Mouse (Mus musculus) forebrain, embryonic 13.5 days (tissue): ENCODE data around the gene Lysmd4. TPM values are rescaled to one million over a fixed set of nuclear protein-coding genes. Genes with fewer than 3 reads are reported as not detected.
"Not testable (repeated sequence)": the region's sequence is repeated elsewhere in the genome, so short reads cannot be mapped to it uniquely, and the experiment has no call there.

ENCODE experiments used
- ATAC-seq: fragments of 200-750 bp; cut with Nextera tagmentation; 2 replicates; pipeline ENCODE4 v1.8.0; 2017
- H3K27ac ChIP-seq: fragments of 300-500 bp; sonication (generic); 2 replicates; pipeline ENCODE4 v1.5.1; 2015; ENCODE audit warnings: inconsistent platforms, mild to moderate bottlenecking, moderate library complexity
- H3K27me3 ChIP-seq: fragments of 300-500 bp; sonication (generic); 2 replicates; pipeline ENCODE4 v1.6.1; 2015; ENCODE audit warnings: mild to moderate bottlenecking, inconsistent platforms
- H3K36me3 ChIP-seq: fragments of 300-500 bp; sonication (generic); 2 replicates; pipeline ENCODE4 v1.6.1; 2015; ENCODE audit warnings: mild to moderate bottlenecking, inconsistent platforms; ENCODE audit not compliant: poor library complexity, severe bottlenecking
- H3K4me1 ChIP-seq: fragments of 300-500 bp; sonication (generic); 2 replicates; pipeline ENCODE4 v1.6.1; 2015; ENCODE audit warnings: inconsistent platforms
- H3K4me2 ChIP-seq: fragments of 300-500 bp; sonication (generic); 2 replicates; pipeline ENCODE4 v1.6.1; 2015; ENCODE audit warnings: inconsistent platforms, mild to moderate bottlenecking, moderate library complexity
- H3K4me3 ChIP-seq: fragments of 300-500 bp; sonication (generic); 2 replicates; pipeline ENCODE4 v1.5.1; 2015; ENCODE audit warnings: mild to moderate bottlenecking, inconsistent platforms
- H3K9ac ChIP-seq: fragments of 300-500 bp; sonication (generic); 2 replicates; pipeline ENCODE4 v1.6.1; 2015; ENCODE audit warnings: mild to moderate bottlenecking, inconsistent platforms
- H3K9me3 ChIP-seq: fragments of 300-500 bp; sonication (generic); replicated peaks from 2 replicates; pipeline ENCODE4 v1.6.1; 2016; ENCODE audit warnings: inconsistent platforms
- WGBS: fragments of 180-500 bp; shearing (Covaris S2); methylation state at CpG from one replicate; pipeline ENCODE4 v1.1.7; 2015; 5-methylcytosine and 5-hydroxymethylcytosine counted together
- polyA plus RNA-seq: library from polyadenylated mRNA; unstranded; fragments of >200 nt; fragmentation: Nextera tagmentation; extraction: Ambion mirVana; gene quantifications from 2 replicates; pipeline ENCODE4 v1.2.1, GENCODE M21; 2015

Gene Lysmd4
- polyA plus RNA-seq, 1 experiment from 2014 or later: 21.7 TPM

DNA sequence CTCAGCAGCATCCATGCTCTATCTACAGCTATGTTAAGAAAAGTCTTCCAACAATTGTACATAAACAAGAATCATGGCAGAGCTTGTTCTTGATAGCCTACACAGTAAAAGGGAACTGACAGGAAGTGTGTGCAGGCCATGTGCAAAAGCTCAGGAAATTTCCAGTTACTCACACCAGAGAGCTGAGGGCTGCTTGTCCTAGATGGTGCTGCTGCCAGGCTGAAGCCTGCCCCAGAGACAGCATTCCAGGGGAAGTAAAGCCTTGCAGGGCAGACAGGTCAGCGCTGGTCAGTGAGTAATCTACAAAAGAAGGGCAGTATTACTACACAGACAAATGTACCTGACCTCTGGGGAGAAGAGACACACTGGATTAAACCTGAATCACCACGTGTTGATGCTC, 14.0 kb downstream of the Lysmd4 start:
- Histone ChIP-seq H3K36me3 (peaks cover 40% of the 10 kb centered on the region), H3K27me3 (no peaks in the 10 kb centered on the region), H3K9me3 (no peaks in the 10 kb centered on the region), H3K9ac (no peak overlapping the region), H3K4me2 (no peak overlapping the region), H3K27ac (no peak overlapping the region), H3K4me3 (no peak overlapping the region), H3K4me1 (no peaks in the 10 kb centered on the region)
- no peak for ATAC-seq
- WGBS: 89% methylated on average over 2 of the region's 2 CpGs

DNA sequence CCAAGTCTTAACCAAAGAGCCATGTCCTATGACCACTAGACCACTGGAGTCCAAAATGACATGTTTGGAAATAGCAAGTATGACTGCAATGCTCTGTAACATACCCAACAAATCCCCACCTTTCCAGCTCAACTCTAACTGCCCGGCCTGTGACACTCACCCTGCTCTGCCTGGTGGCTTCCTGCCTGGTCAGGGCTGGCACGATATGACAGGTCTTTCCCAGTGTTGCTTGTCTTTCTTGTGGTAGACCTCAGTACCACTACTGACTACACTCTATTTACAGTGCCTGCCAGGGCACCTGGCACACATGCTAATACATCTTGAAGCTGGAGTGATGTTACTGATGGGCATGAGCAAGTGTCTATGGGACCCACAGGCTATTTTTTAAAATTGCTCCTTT, 15.4 kb downstream of the Lysmd4 start:
- H3K27me3 ChIP-seq: no peaks in the 10 kb centered on the region
- ATAC-seq: no peak
- H3K9ac ChIP-seq: no peak overlapping the region
- H3K36me3 ChIP-seq: peaks cover 37% of the 10 kb centered on the region
- WGBS: 98% methylated on average over 2 of the region's 2 CpGs
- no peak overlapping the region for H3K4me3 ChIP-seq
- no peak overlapping the region for H3K27ac ChIP-seq
- no peaks in the 10 kb centered on the region for H3K9me3 ChIP-seq
- H3K4me2 ChIP-seq: no peak overlapping the region
- no peaks in the 10 kb centered on the region for H3K4me1 ChIP-seq

DNA sequence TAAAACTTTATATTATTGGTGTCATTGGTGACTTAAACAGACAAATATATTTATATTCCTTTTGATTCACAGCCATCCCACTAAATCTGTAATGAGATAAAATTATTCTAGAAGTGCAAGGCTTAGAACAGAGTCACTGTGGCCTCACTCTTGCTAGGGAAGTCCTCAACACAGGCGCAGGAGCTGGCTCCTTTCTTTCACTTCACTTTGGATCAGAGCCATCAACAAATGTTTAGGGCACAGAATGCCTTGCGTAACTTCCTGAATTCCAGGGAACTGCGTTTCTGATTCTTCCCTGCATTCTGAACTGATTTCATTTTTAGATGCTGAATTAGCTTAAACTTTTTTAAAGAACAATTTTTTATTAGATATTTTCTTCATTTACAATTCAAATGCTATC, 19.6 kb downstream of the Lysmd4 start:
- Histone ChIP-seq H3K9ac (no peak overlapping the region), H3K4me3 (no peak overlapping the region), H3K4me1 (no peaks in the 10 kb centered on the region), H3K36me3 (peaks cover 10% of the 10 kb centered on the region; the same call in 1 of the 2 replicates), H3K4me2 (no peak overlapping the region), H3K27me3 (no peaks in the 10 kb centered on the region), H3K9me3 (no peaks in the 10 kb centered on the region), H3K27ac (no peak overlapping the region)
- WGBS: 88% methylated on average over 3 of the region's 3 CpGs
- ATAC-seq: no peak

DNA sequence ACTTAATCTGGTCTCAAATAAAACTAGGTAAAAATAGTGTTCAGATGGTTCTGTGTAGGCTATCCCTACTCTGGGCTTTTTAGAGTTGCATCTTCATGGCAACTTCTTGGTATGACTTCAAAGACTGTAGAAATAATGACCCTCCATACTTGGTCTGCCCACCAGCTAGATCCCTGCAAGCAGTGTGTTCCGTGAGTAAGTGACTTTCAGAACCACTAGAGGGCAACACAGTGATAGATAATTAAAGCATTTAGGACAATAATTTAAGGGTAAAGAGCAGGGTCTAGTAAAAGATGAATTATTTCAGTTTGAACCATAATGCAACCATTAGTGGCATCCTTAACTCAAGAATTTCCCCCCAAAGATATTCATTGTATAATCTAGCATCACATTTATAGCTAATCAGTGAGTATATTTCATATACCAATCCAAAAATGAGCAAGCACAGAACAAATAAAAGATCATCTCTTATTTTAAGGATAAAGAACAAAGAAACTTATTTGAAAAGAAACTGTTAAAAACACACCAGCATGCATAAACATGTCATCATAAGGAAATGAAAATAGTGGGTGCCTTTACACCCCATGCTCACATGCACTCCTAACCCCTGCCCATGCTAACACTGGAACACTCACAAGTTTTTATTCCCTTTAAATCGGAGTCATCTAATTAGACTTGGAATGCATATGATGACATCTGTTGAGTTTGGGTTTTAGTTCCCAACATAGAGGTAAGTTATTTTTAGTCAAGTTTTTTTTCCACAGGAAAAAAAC, 21.0 kb downstream of the Lysmd4 start:
- ATAC-seq: peak; percentile 73
- 49% methylated on average over 2 of the region's 2 CpGs for WGBS
- no peak overlapping the region for H3K9ac ChIP-seq
- no peaks in the 10 kb centered on the region for H3K4me1 ChIP-seq
- no peak overlapping the region for H3K4me2 ChIP-seq
- H3K4me3 ChIP-seq: no peak overlapping the region
- H3K27ac ChIP-seq: no peak overlapping the region
- H3K27me3 ChIP-seq: no peaks in the 10 kb centered on the region
- H3K9me3 ChIP-seq: no peaks in the 10 kb centered on the region
- H3K36me3 ChIP-seq: peaks cover 19% of the 10 kb centered on the region

DNA sequence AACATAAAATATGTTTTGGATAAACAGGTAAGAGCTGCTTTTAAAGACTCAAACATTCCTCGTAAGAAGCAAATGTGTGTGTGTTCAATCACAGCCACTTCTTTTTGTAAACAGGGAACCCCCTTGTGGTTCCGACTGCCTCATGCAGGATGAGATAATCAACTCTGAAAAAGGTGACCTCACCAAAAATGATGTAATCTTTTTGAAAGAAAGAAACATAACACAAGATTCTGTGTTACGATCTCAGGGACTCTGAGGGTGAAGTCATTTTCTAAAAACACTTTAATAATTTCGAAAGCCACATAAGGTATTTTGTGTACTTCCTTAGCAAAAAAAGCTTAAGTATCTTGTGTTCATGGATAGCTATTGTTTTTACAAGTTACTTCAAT, 21.5 kb downstream of the Lysmd4 start:
- H3K9me3 ChIP-seq: no peaks in the 10 kb centered on the region

DNA sequence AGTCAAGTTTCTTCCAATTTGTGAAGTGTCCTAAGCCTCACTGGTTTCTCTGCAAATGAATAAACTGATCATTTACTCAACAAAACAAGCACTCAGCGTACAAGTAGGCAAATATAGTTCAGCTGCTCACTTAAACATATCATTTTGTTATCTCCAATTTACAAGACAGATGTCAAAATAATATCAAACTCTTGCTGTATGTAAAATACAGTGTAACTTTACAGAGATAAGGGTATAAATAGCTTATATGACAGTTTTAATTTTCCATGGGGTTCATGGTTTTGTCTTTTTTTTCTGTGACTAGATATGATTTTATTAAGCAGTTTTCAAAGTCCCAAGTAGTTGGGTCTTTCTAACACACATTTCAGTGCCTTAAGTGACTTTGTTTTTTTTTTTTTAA, 22.9 kb downstream of the Lysmd4 start:
- no peaks in the 10 kb centered on the region for H3K4me1 ChIP-seq
- H3K4me2 ChIP-seq: no peak overlapping the region
- no peaks in the 10 kb centered on the region for H3K27me3 ChIP-seq
- no peak overlapping the region for H3K9ac ChIP-seq
- no peak for ATAC-seq
- WGBS: 85% methylated on average over 1 of the region's 1 CpGs
- no peak overlapping the region for H3K27ac ChIP-seq
- no peak overlapping the region for H3K4me3 ChIP-seq
- peaks cover 9% of the 10 kb centered on the region for H3K36me3 ChIP-seq
- H3K9me3 ChIP-seq: no peaks in the 10 kb centered on the region

More for the DNA sequence above, 21.5 kb downstream of the Lysmd4 start:
- H3K4me1 ChIP-seq: no peaks in the 10 kb centered on the region
- H3K4me3 ChIP-seq: no peak overlapping the region
- H3K27me3 ChIP-seq: no peaks in the 10 kb centered on the region
- ATAC-seq: no peak
- no peak overlapping the region for H3K27ac ChIP-seq
- peaks cover 13% of the 10 kb centered on the region for H3K36me3 ChIP-seq
- H3K4me2 ChIP-seq: no peak overlapping the region
- H3K9ac ChIP-seq: no peak overlapping the region
- WGBS: 40% methylated on average over 4 of the region's 4 CpGs

DNA sequence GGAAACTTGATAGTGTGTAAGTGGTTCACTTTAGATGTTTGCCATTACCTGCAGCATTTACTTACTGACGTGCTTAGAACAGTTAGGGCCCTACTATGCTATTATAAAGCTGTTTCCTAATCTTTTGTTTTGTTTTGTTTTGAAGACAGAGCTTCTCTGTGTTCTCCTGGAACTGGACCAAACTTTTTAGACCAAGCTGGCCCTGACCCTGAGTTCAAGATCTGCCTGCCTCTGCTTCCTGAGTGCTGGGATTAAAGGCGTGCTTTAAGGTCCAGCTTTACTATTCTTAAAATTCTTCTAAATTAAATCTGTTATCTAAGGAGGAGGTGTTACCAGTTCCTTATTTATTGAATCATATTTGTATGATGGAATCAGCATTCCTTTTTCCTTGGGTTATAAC, 23.7 kb downstream of the Lysmd4 start:
- H3K4me2 ChIP-seq: no peak overlapping the region
- H3K4me1 ChIP-seq: no peaks in the 10 kb centered on the region
- H3K4me3 ChIP-seq: no peak overlapping the region
- no peak for ATAC-seq
- H3K9ac ChIP-seq: no peak overlapping the region
- H3K27ac ChIP-seq: no peak overlapping the region
- WGBS: 64% methylated on average over 2 of the region's 2 CpGs
- peaks cover 9% of the 10 kb centered on the region; the same call in 1 of the 2 replicates for H3K36me3 ChIP-seq
- H3K27me3 ChIP-seq: no peaks in the 10 kb centered on the region
- H3K9me3 ChIP-seq: no peaks in the 10 kb centered on the region

DNA sequence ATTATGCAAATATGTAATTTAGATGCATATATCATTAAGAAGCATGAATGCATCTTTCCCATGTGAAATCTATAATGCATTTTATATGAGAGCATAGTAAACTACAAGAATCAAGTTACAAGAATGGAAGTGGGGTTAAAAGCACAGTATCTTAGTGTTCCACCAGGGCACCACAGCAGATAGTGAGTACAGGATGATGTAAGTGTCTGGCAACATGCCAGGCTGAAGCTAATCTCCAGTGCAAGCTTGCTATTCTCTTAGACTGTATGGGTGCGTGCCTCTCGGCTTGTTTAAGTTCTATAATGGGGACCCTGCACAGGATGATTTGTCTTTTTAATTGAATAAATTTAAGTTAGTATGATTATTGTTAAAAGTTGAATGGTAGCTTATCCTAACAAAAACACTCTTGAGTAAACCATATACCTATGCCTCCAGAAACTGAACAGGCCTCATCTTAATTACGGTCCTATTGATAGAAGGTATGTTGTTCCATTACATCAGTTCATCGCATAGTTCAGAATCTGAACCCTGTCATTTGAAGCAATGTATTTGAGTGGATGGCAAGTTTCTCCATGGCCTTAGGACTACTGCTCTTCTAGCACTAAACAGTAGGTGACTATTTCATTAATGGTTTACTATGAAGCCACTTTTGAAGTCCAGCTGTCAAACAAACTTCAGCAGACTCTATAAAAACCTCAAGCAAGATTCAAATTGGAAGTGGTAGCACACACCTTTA, 37.7 kb downstream of the Lysmd4 start:
- H3K27ac ChIP-seq: no peak overlapping the region
- H3K36me3 ChIP-seq: peaks cover 20% of the 10 kb centered on the region
- no peak overlapping the region for H3K4me3 ChIP-seq
- H3K4me2 ChIP-seq: no peak overlapping the region
- WGBS: 33% methylated on average over 4 of the region's 4 CpGs
- H3K4me1 ChIP-seq: peaks cover 8% of the 10 kb centered on the region; the same call in 1 of the 2 replicates
- no peaks in the 10 kb centered on the region for H3K27me3 ChIP-seq
- no peaks in the 10 kb centered on the region for H3K9me3 ChIP-seq
- no peak overlapping the region for H3K9ac ChIP-seq
- peak; percentile 89 for ATAC-seq

DNA sequence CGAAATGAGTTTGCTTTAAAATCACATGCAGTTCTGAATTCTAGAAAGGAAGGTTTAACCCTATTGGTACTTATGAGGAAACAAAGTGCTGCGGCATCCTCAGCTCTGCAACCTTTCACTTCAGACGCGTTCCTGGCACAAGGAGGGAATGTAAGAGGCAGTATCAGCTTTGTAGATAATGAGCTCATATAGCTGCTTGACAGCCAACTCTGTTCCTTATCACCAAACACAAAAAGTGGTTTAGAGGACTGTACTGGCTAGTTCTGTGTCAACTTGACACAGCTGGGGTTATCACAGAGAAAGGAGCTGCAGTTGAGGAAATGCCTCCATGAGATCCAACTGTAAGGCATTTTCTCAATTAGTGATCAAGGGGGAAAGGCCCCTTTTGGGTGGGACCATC, 48.1 kb downstream of the Lysmd4 start:
- H3K9me3 ChIP-seq, H3K27ac ChIP-seq, ATAC-seq, H3K4me1 ChIP-seq, H3K4me3 ChIP-seq, H3K9ac ChIP-seq, H3K27me3 ChIP-seq, H3K4me2 ChIP-seq, H3K36me3 ChIP-seq: not testable (repeated sequence)
- WGBS: 96% methylated on average over 4 of the region's 4 CpGs

DNA sequence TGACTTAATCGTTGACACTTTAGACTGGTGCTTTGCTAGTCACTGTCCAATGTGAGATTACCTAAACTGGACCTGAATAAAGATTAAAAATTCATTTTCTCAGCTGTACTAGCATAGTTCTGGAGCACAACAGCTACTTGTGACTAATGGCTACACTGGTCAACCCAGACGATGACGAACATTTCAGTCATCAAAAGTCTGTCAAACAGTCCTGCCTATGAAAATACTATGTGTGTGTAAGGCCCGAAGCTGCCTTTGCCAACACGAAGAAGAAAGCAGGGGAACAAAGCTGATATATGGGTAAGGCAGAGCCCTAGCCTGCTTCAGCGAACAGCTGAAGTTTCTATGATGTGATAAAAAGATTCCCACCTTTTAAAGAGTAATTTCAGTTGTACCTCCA, 61.2 kb downstream of the Lysmd4 start:
- H3K27me3 ChIP-seq: no peaks in the 10 kb centered on the region
- no peak overlapping the region for H3K4me2 ChIP-seq
- no peak for ATAC-seq
- H3K27ac ChIP-seq: no peak overlapping the region
- WGBS: 96% methylated on average over 6 of the region's 6 CpGs
- H3K36me3 ChIP-seq: no peaks in the 10 kb centered on the region
- no peak overlapping the region for H3K9ac ChIP-seq
- no peaks in the 10 kb centered on the region for H3K4me1 ChIP-seq
- H3K9me3 ChIP-seq: no peaks in the 10 kb centered on the region
- H3K4me3 ChIP-seq: no peak overlapping the region

DNA sequence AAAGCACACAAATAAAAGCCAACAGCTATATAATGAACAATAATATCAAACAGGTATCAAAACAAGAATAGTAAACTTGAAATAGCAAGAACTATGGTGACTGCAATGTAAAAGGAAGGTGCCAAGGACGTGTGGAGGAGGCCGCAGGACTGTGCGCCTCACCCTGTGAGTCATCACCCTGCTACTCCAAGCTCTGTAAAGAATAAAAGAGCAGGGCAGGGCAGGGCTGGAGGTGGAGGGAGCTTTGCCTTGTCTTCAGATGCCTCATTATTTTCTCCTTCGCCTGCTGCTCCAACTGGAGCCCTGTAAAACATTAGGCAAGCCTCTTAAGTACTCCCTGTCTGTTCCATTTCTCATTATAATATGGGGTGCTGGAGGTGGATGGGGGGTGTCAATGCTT, 65.1 kb downstream of the Lysmd4 start:
- Histone ChIP-seq H3K4me3 (no peak overlapping the region), H3K4me2 (no peak overlapping the region), H3K27ac (no peak overlapping the region), H3K4me1 (no peaks in the 10 kb centered on the region), H3K27me3 (no peaks in the 10 kb centered on the region), H3K36me3 (no peaks in the 10 kb centered on the region), H3K9me3 (no peaks in the 10 kb centered on the region), H3K9ac (no peak overlapping the region)
- WGBS: 68% methylated on average over 4 of the region's 4 CpGs
- no peak for ATAC-seq

DNA sequence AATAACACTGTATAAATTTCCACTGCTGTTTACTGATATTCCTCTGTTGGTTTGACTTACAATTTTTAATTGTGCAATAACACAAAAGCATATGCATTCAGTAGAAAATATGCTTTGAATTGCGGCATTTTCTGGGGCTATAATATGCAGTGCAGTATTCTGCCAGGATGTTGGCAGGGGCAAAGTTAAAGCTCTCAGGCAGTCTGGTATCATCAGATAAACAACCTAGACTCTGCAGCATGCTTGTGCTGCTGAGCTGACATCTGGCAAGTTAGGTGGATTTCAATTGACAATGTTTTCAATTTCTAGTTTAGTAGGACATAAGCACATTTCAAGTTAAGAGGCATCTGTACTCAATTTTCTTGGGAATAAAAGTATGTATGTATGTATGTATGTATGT, 69.0 kb downstream of the Lysmd4 start:
- WGBS: 83% methylated on average over 1 of the region's 1 CpGs
- Histone ChIP-seq H3K4me3 (no peak overlapping the region), H3K9ac (no peak overlapping the region), H3K4me1 (0 out of 2 replicates have a peak, but pooled peaks cover 4% of the 10 kb centered on the region), H3K27me3 (no peaks in the 10 kb centered on the region), H3K4me2 (no peak overlapping the region), H3K27ac (no peak overlapping the region), H3K36me3 (no peaks in the 10 kb centered on the region), H3K9me3 (no peaks in the 10 kb centered on the region)
- no peak for ATAC-seq
